Mouse (Mus musculus) thymus, adult 2 months (tissue): ENCODE data around the gene Abcf2. TPM values are rescaled to one million over a fixed set of nuclear protein-coding genes. Genes with fewer than 3 reads are reported as not detected.

ENCODE experiments used
- DNase-seq: peaks from one replicate; pipeline ENCODE4 v3.0.0; 2021
- H3K27ac ChIP-seq: fragments of 200-500 bp; 2 replicates; pipeline ENCODE4 v1.5.1; 2012; ENCODE audit warnings: low read length, control low read depth; ENCODE audit not compliant: control insufficient read depth, insufficient read depth
- H3K27me3 ChIP-seq: fragments of 200-500 bp; 2 replicates; pipeline ENCODE4 v1.6.1; 2012; ENCODE audit warnings: mild to moderate bottlenecking, low read length, moderate library complexity, mixed read lengths; ENCODE audit not compliant: control insufficient read depth, insufficient read depth
- H3K36me3 ChIP-seq: fragments of 200-500 bp; 2 replicates; pipeline ENCODE4 v1.6.1; 2012; ENCODE audit warnings: mild to moderate bottlenecking, low read length, moderate library complexity; ENCODE audit not compliant: control insufficient read depth, insufficient read depth
- H3K4me1 ChIP-seq: fragments of 200-500 bp; replicated peaks from 2 replicates; pipeline ENCODE4 v1.6.1; 2012; ENCODE audit warnings: low read length; ENCODE audit not compliant: control insufficient read depth, insufficient read depth
- H3K4me3 ChIP-seq: fragments of 200-500 bp; 2 replicates; pipeline ENCODE4 v1.5.1; 2012; ENCODE audit warnings: mild to moderate bottlenecking, low read length, control low read depth, moderate library complexity; ENCODE audit not compliant: control insufficient read depth, insufficient read depth
- CTCF ChIP-seq: fragments of 200-500 bp; IDR thresholded peaks from 2 replicates; pipeline ENCODE4 v1.5.1; 2012; ENCODE audit warnings: mild to moderate bottlenecking, control low read depth, low read length, moderate library complexity, borderline replicate concordance; ENCODE audit not compliant: control insufficient read depth, poor library complexity, insufficient read depth; ENCODE audit errors: extremely low read depth
- POLR2A ChIP-seq: fragments of 200-500 bp; IDR thresholded peaks from 2 replicates; pipeline ENCODE4 v1.6.1; 2012; ENCODE audit warnings: mild to moderate bottlenecking, low read length, control low read depth, moderate library complexity; ENCODE audit not compliant: control insufficient read depth, poor library complexity, insufficient read depth; ENCODE audit errors: extremely low read depth
- WGBS: fragments of 180-500 bp; shearing (Covaris S2); methylation state at CpG from one replicate; pipeline ENCODE4 v1.1.7; 2018; 5-methylcytosine and 5-hydroxymethylcytosine counted together
- polyA plus RNA-seq: library from polyadenylated mRNA; depleted of rRNA; stranded (reverse); fragments of >200 nt; gene quantifications from 2 replicates; pipeline ENCODE4 v1.2.3, GENCODE M21; 2012

Gene Abcf2
- polyA plus RNA-seq, 1 experiment = 121 TPM

DNA sequence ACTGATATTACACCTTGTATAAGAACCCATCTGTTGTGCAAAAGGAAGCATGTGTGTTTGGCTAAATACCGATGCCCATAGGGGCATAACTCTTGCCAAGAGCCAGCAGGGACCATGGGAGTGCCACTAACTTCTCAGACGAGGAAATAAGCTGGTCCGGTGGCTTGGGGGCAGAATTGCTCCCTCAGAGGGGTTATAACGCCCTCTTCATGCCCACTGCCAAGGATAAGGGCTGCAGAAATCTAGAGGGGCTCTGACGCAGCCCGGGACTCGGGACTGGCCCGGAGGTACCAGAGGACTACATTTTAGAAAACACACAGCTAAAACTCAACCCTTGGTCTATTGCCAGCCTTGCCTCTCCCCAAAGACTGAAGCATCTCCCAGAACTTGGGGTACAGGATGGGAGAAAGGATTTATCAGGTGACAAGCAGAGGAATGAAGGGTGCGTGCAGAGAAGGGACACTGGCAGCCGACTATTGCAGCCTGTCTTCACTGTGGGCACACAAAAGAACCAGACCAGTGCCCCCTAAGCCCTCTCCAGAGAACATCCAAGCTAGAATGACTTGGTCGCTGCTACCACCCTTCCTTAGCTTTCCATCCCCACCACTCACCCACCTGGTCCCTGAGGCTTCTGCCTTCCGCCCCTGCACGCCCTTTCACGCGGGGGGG lies 20.8 kb upstream of the Abcf2 start:
- no peak for DNase-seq
- Histone ChIP-seq H3K4me3 (peak overlapping the region; percentile 27), H3K27me3 (peaks cover 12% of the 10 kb centered on the region; the same call in 1 of the 2 replicates), H3K27ac (no peak overlapping the region), H3K4me1 (peaks cover 20% of the 10 kb centered on the region; the same call in 1 of the 2 replicates), H3K36me3 (no peaks in the 10 kb centered on the region)
- TF ChIP-seq CTCF (no peak), POLR2A (no peak)
- 27% methylated on average over 15 of the region's 15 CpGs for WGBS

DNA sequence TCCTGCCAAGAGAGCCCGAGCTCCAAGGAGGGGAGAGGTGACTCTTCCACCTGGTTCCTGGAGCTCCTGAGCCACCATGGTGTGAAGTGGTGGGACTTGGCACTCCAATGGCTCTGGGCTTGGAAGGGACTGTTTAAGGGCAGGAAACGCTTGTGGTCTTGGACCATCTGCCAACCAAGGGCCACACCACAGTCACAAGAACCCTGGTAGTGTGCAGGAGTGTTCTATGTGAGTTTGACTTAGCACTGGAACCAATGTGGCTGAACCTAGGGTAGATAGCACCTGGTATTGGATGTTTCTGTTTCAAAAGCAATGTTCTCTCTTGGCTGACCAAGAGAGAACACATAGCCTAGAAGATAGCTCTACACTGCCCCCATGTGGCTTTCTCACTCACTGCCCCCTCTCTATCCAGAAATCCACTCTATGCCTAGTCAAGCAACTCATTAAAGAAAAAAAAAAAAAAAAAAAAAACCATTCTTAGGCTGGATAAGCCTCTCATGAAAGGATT lies 20.0 kb upstream of the Abcf2 start:
- DNase-seq = peak; percentile 76

DNA sequence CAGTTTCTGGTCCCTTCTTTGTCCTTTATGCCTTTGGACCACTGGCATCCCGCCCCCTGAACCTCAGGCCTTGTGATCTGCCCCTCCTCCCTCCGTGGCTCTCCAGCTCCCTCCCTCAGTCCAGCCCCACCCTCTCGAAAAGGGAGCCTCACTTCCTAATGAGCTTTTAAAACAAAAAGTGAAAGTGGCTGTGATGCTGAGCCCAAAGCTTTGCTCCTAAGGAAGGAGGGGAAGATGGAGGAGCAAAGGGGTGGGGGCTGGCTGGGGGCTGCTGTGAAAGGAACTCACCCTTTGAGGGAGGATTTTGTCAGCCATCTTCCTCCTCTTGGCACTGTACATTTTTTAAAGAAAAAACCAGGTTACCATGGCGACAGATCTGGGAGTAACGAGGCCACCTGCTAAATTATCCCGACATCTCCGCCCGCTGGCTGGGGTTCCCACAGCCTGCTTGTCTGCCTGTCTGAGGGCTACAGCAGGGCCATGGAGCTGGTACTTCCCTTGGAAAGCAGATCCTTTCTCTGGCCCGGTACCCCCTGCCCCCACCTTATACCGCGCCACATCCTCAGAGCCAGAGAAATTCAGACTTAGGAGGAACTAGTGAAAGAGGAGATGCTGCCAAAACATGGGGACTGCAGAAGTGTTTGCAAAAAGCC lies 19.4 kb upstream of the Abcf2 start:
- Histone ChIP-seq H3K27ac (no peak overlapping the region), H3K4me3 (peak overlapping the region; percentile 5; the same call in 1 of the 2 replicates), H3K36me3 (no peaks in the 10 kb centered on the region), H3K27me3 (peaks cover 10% of the 10 kb centered on the region; the same call in 1 of the 2 replicates), H3K4me1 (peaks cover 20% of the 10 kb centered on the region; the same call in 1 of the 2 replicates)
- no peak for DNase-seq
- TF ChIP-seq POLR2A (no peak), CTCF (no peak)
- WGBS = 5% methylated on average over 11 of the region's 11 CpGs

More for the DNA sequence above, 20.0 kb upstream of the Abcf2 start:
- Histone ChIP-seq H3K4me1 (peaks cover 20% of the 10 kb centered on the region; the same call in 1 of the 2 replicates), H3K27ac (no peak overlapping the region), H3K27me3 (peaks cover 12% of the 10 kb centered on the region; the same call in 1 of the 2 replicates), H3K36me3 (no peaks in the 10 kb centered on the region), H3K4me3 (no peak overlapping the region)
- TF ChIP-seq CTCF (no peak), POLR2A (no peak)
- WGBS = 5% methylated on average over 2 of the region's 2 CpGs

DNA sequence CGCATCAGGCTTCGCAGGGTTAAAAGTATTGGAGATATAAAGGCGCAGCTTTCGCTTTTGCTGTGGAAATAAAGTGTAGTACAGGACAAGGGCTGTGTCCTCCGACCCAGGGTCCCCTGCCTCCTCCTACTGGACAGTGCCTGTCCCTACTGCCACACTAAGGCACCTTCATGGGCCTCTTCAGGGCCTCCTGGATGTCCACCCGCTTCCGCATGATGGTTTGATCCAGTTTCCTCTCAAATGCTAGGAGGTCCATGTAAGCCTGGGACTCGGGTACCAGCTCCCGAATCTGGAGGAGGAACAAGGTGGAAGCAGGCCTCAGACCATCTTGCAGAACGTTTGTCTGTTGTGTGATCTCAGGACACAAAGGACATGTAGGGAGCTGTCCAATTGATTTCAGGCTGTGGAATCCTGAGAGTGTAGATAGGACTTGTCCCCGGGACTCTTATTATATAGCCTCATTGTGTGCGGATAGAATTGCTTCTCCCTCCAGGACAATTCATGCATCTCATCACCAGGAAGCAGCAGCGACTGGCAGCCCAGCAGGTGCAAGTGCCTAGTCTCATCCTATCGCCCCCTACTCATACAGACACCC lies 18.6 kb upstream of the Abcf2 start:
- no peak overlapping the region for H3K27ac ChIP-seq
- peaks cover 20% of the 10 kb centered on the region; the same call in 1 of the 2 replicates for H3K4me1 ChIP-seq
- peaks cover 3% of the 10 kb centered on the region; the same call in 1 of the 2 replicates for H3K27me3 ChIP-seq
- H3K4me3 ChIP-seq = no peak overlapping the region
- WGBS = 92% methylated on average over 14 of the region's 14 CpGs
- TF ChIP-seq CTCF (no peak), POLR2A (no peak)
- DNase-seq = no peak
- no peaks in the 10 kb centered on the region for H3K36me3 ChIP-seq

DNA sequence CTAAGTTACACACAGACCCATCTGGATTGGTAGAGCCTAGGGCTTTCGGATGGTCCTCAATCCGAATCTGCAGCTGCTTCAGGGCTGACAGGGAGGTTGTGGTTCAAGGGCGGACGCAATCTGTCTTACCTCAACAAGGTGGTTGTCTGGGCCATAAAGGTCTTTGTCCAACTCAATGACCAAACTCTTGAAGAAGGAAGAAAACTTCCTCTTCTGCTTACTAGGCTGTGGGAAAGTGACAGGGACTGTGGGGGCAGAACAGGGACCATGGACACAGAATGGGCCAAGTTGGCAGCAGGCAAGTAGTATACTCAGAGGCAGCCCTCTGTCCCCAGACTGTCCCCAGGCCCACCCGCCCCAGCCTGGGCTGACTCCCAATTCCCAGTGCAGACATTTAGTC lies 18.0 kb upstream of the Abcf2 start:
- TF ChIP-seq POLR2A (no peak), CTCF (no peak)
- H3K27ac ChIP-seq = no peak overlapping the region
- DNase-seq = no peak
- H3K4me1 ChIP-seq = peaks cover 20% of the 10 kb centered on the region; the same call in 1 of the 2 replicates
- 94% methylated on average over 5 of the region's 5 CpGs for WGBS
- H3K27me3 ChIP-seq = peaks cover 2% of the 10 kb centered on the region; the same call in 1 of the 2 replicates
- no peaks in the 10 kb centered on the region for H3K36me3 ChIP-seq
- H3K4me3 ChIP-seq = no peak overlapping the region

DNA sequence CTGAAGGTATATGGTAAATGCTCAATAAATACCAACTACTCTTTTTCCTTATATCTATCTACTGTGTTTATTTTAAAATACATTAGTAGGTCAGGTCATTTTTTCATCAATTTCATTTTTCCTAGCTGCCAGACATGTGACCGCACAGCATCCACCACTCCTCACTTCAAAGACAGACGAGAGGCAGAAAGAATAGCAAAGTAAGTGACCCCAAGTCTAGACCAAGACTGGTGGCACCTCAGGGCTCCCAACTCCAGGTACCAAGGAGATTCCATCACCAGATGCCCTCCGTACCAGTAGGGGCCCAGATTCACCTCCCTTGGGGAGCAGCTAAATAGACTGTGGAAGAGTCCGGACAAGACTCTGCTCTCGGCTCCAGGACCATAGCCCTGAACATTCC lies 17.1 kb upstream of the Abcf2 start:
- 92% methylated on average over 5 of the region's 5 CpGs for WGBS
- no peak for TF ChIP-seq POLR2A
- no peak for TF ChIP-seq CTCF

More for the DNA sequence above, 17.1 kb upstream of the Abcf2 start:
- Histone ChIP-seq H3K4me3 (no peak overlapping the region), H3K27ac (no peak overlapping the region), H3K4me1 (peaks cover 20% of the 10 kb centered on the region; the same call in 1 of the 2 replicates), H3K27me3 (peaks cover under 1% of the 10 kb centered on the region; the same call in 1 of the 2 replicates), H3K36me3 (no peaks in the 10 kb centered on the region)
- DNase-seq = no peak
